Mouse (Mus musculus): ENCODE measurements around the gene M1ap. TPM values are rescaled to one million over a fixed set of nuclear protein-coding genes. Genes with fewer than 3 reads are reported as not detected.
A peak's percentile ranks its signal among the peaks of the same experiment; 100 is the strongest.

M1ap gene
- total RNA-seq (2022) = under 1 TPM in 2 of 4 experiments, not detected in 2; 0.18 to 0.23 TPM

DNA sequence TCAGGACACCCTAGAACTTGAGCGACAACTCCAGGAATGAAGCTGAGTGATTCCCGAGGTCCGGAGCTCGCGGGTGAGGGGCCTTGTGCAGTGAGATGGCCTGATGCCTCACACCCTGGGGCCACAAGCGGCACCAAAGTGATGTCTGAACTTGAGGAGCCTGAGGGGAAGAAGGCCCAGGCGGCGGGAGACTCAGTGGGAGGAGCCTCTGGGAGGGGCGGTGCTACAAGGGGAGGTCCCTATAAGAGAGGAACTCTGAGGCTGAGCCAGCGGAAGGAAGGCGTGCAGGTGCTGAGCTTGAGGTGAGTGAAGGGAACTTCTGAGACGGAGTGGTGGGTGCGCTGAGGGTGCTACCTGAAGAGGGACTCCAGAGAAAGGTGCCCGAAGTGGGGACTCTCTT is at the start of gene M1ap:
Gene M1ap (plus strand): TSS at position 252 of the 400 bp plus-strand sequence.
- no peak for DNase-seq (ENCODE audit: low spot score in 2 of 2)

- DNase-seq (ENCODE audit: low spot score in 2 of 2) = no peak
These were observed 49.4 kb upstream of the M1ap start for GRCm38 (mm10) chr6:82897311-82897710.

- DNase-seq (ENCODE audit: low spot score in 2 of 2) = no peak
These were observed 48.5 kb upstream of the M1ap start for GRCm38 (mm10) chr6:82898227-82898626.

DNA sequence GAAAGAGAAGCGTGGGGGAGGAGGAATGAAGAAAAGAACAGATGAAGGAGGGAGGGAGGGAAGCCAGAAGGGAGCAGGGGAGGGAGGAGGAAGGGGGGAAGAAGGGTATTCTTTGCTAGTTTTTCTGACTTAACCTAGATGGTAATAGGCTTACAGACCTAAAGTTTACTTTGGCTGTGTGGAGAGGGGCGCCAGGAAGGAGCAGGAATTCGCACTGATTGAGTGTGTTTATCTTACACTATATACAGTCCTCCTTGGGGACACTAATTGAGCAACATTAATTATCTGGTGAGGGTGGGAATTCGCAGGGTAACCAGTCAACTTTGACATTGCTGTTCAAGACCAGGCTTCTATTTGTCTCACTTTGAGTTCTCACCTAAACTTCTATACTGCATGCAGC is 48.0 kb upstream of the M1ap start:
- DNase-seq (ENCODE audit: low spot score in 2 of 2) = no peak

GRCm38 (mm10) chr6:82902559-82902958 is 44.1 kb upstream of the M1ap start:
- no peak for DNase-seq (ENCODE audit: low spot score in 2 of 2)

DNA sequence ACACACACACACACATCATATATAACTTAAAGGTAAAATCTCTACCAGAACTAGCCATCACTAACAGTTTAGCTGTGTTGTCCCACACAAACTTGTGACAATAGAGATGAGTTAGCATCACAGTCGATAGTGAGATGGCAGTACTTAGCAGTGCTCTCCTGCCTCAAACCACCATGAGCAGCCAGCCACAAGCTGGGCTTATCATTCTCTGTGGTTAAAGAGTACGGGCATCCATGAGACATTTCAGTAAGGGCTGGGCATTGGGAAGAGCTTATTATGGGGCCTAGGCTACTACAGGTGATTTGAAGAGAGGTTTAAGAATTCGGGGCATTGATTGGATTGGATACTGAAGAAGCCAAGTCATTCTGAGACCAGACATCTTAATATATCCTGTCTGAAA is 39.7 kb upstream of the M1ap start:
- no peak for DNase-seq (ENCODE audit: low spot score in 2 of 2)

- DNase-seq (ENCODE audit: low spot score in 2 of 2) = no peak
These were observed 38.7 kb upstream of the M1ap start for GRCm38 (mm10) chr6:82908034-82908433.

DNA sequence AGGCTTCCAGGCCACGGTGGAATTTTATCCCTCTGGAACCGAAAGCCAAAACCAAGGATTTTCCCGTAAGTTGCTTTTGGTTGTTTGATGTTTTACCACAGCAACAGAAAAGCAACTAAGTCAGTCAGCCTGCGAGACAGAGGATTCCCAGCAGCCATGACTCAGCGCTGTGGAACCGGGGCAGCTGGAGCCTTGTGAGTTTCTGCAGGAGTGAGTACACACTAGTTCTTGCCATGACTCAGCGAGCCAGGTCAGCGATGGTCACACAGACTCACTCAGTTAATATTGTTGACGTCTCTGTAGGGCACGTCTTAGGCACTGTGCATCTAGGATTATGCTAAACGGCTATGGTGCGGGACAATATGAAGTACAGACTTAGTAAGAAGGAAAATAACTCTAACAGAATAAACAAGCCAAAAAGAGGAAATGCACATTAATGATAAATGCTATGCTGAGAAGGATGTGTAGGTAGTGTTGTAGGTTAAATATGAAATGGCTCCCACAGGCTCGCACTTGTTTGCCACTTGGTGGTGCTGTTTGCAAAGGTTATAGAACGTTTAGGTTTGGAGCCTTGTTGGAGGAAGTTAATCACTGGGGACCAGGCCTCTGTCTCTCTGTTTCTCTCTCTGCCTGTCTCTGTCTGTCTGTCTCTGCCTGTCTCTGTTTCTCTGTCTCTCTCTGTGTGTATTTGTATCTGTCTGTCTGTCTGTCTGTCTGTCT is 37.4 kb upstream of the M1ap start:
- peak in 1 of 2 experiments; percentile 41 for DNase-seq (ENCODE audit: low spot score in 2 of 2)

- no peak for DNase-seq (ENCODE audit: low spot score in 2 of 2)
These were observed 35.4 kb upstream of the M1ap start for GRCm38 (mm10) chr6:82911303-82911702.

DNA sequence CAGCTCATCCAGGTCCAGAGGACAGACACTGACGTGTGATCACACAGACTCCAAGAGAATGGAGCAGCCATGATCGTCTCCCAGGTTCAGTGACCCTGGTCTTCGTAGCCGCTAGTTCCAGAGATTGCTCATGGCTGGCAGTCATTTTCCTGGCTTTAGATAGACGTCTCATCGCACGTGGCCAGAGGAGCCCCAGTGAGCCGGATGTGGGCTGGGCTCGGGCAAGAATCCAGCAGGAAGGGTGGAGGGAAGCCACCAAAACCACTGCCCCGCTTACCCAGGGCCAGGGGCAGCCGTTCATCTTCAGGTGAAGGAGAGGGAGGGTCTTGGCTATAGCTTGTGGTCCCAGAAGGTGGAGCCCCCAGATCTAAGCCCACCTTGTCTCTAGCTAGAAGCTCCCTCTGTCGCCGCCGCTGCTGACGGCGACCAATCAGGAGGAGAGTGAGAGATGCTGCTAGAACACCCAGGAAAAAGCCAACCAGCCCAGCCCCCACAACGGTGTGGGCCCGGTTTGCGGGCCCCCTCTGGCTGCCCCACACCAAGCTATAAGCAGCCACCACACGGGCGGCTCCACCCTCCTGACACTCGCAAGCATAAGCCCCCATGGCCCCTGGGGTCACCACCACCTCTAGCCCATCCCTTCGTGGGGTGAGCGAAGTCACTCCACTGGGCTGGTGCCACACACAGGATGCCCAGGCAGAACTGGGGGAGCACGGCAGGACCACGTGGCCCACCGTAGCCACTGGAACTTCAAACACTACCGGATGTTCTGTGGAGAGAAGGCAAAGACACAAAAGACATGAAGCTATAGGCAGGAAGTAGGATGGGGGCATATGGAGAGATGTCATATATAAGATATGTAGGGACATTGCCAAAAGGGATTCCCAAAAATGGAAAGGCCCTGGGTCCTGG is 33.1 kb upstream of the M1ap start:
- no peak for DNase-seq (ENCODE audit: low spot score in 2 of 2)

DNA sequence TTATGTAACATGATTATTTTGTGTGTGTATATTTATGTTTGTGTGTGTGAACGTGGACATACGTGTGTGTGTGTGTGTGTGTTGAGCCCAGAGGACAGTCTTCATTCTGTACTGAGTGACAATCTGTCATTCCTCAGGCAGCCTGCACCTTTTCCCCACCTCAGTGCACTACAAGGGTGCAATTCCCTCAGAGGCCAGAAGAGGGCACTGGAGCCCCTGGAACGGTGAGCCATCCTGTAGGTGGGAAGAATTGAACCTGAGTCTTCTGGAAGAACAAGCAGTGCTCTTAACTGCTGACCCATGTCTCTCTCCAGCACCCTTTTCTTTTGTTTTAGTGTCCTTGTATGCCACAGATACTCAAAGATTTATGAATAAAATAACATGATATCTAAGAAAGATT is 30.8 kb upstream of the M1ap start:
- DNase-seq (ENCODE audit: low spot score in 2 of 2) = peak in 1 of 2 experiments; percentile 56

DNA sequence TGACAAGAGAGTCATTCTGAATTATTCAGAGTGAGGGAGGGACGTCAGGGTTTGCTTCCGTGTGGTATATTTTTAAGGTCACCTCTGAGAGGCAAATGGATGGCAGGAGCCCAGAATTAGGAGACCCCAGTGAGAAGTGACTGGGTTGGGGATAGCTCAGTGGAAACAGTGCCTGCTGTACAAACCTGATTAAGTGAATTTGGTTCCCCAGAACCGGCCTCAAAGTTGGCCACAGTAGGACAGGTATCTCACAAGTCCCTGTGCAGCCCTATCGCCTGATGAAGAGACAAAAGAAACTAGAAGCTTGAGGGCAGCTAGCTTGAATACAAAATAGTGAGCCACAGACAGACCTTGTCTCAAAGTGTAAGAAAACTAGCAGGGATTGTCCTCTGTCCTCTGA is 30.2 kb upstream of the M1ap start:
- DNase-seq (ENCODE audit: low spot score in 2 of 2) = no peak

GRCm38 (mm10) chr6:82917076-82917777 is 29.5 kb upstream of the M1ap start:
- peak; percentile 84 to 89 for DNase-seq (ENCODE audit: low spot score in 2 of 2)

- DNase-seq (ENCODE audit: low spot score in 2 of 2) = peak in 1 of 2 experiments; percentile 53
These were observed 28.9 kb upstream of the M1ap start for GRCm38 (mm10) chr6:82917778-82918129.

DNA sequence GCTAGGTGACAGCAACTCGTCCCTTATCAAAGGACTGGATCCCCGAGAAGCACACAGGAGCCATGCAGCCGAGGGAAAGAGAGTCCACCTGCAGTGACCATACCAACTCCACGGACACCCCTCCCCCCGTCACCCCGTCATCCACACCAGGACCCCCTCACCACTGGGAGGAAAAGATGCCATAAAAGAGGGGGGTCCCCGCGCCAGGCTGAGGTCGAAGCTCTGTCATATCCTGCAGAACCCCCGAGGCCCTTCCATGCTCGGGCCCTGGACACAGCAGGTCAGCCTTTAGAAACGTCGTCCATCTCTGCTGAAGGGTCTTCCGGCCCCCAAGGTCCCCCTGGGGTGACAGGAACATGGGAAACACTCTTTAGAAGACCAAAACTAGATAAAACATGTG is 28.3 kb upstream of the M1ap start:
- no peak for DNase-seq (ENCODE audit: low spot score in 2 of 2)

GRCm38 (mm10) chr6:82919520-82919919 is 27.2 kb upstream of the M1ap start:
- DNase-seq (ENCODE audit: low spot score in 2 of 2) = no peak

DNA sequence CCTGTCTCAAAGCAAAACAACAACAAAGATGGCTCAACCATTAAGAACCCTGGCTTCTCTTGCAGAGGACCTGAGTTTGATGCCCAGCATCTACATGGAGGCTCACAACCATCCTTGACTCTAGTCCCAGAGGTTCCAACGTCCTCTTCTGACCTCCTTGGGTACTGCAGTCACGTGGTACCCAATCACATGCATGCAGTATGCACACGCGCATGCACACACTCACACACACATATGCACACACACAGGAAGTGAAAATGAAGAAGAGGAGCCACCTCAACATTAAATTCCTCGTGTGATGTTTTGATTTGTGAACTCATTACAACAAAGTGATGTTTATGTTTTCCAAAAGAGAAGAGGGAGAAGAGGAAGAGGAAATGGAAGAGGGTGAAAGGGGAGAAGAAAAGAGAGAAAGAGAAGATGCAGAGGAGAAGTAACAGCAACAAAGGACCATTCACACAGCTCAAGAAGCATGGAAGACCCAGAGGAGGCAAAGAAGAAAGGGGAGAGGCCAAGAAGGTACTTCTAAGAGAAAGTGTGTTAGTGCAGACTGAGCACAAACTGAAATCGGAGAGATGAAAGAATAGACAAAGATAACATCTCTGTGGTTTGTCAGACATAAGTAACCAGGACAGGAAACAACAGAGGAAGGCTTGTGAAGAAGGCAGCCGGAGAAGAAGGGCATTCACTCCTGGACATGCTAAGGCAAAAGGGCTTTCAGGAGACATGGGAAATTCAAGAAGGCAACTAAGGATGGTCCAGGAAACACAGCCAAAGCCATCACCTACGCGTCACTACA is 25.1 kb upstream of the M1ap start:
- no peak for DNase-seq (ENCODE audit: low spot score in 2 of 2)

DNA sequence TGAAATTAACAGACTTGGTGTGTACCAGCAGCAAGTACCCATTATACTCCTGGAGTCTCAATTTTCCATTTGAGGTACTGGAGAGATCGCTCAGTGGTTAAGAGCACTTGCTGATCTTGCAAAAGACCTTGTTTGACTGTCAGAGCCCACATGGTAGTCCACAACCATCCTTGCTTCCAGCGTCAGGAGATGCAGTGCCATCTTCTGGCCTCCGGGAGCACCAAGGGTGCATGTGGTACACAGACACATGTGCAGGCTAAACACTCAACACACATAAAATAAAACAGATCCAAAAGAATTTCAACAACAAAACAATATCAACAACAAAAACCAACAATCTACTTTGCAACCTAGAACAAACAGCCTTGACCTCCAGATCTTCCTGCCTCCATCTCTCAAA is 21.7 kb upstream of the M1ap start:
- no peak for DNase-seq (ENCODE audit: low spot score in 2 of 2)

GRCm38 (mm10) chr6:82926106-82926505 is 20.6 kb upstream of the M1ap start:
- no peak for DNase-seq (ENCODE audit: low spot score in 2 of 2)

DNA sequence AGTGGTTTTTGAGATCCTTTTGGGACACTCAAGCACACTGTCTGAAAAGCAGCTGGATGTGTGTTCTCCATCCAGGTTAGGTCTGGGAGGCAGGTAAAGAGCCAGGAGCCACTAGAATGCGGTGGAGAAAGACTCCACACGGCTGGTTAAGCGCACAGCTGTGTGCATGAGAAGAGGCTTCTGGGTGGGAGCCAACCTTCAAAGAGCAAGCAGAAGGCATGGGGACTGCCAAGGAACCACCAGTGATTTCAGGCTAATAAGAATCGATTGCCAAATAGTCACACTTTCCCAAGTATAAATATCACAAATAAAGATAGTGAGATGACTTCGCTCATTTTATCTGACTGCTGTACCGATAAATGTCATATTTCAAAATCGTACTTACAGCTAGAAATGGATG is 20.2 kb upstream of the M1ap start:
- no peak for DNase-seq (ENCODE audit: low spot score in 2 of 2)

- no peak for DNase-seq (ENCODE audit: low spot score in 2 of 2)
These were observed 19.1 kb upstream of the M1ap start for GRCm38 (mm10) chr6:82927617-82928016.

Measured in layer of hippocampus, adult 8-10 months (tissue).